Mouse (Mus musculus) cortical plate, adult 2 months (tissue): ENCODE measurements around the gene Gm37240. TPM values are rescaled to one million over a fixed set of nuclear protein-coding genes. Genes with fewer than 3 reads are reported as not detected.

ENCODE experiments used
- H3K27ac ChIP-seq: fragments of 200-500 bp; 2 replicates; pipeline ENCODE4 v1.5.1; 2012; ENCODE audit warnings: low read length, control low read depth, inconsistent platforms; ENCODE audit not compliant: insufficient read depth
- H3K4me1 ChIP-seq: fragments of 200-500 bp; 2 replicates; pipeline ENCODE4 v1.6.1; 2011; ENCODE audit warnings: low read length; ENCODE audit not compliant: control insufficient read depth, insufficient read depth
- H3K4me3 ChIP-seq: fragments of 200-500 bp; 2 replicates; pipeline ENCODE4 v1.5.1; 2011; ENCODE audit warnings: mild to moderate bottlenecking, low read length, control low read depth; ENCODE audit not compliant: insufficient read depth
- CTCF ChIP-seq: fragments of 200-500 bp; IDR thresholded peaks from 2 replicates; pipeline ENCODE4 v1.5.1; 2011; ENCODE audit warnings: mild to moderate bottlenecking, control low read depth, low read length; ENCODE audit not compliant: insufficient read depth; ENCODE audit errors: extremely low read depth
- POLR2A ChIP-seq: fragments of 200-500 bp; IDR thresholded peaks from 2 replicates; pipeline ENCODE4 v1.6.1; 2011; ENCODE audit warnings: mild to moderate bottlenecking, low read length, control low read depth; ENCODE audit not compliant: insufficient read depth; ENCODE audit errors: extremely low read depth
- polyA plus RNA-seq: library from polyadenylated mRNA; depleted of rRNA; stranded (reverse); fragments of >200 nt; gene quantifications from 2 replicates; pipeline ENCODE4 v1.2.3, GENCODE M21; 2012

The Gm37240 gene
- polyA plus RNA-seq, 1 experiment = 0.81 TPM

GRCm38 (mm10) chr3:85655538-85655937 is 231.8 kb downstream of the Gm37240 start:
- no peak for TF ChIP-seq POLR2A
- no peak for TF ChIP-seq CTCF
- no peak overlapping the region for H3K27ac ChIP-seq
- no peak overlapping the region for H3K4me3 ChIP-seq
- peaks cover 6% of the 10 kb centered on the region; the same call in 1 of the 2 replicates for H3K4me1 ChIP-seq

GRCm38 (mm10) chr3:85652727-85653665 is 234.3 kb downstream of the Gm37240 start:
- Histone ChIP-seq H3K4me1 (0 out of 2 replicates have a peak, but pooled peaks cover 3% of the 10 kb centered on the region), H3K27ac (no peak overlapping the region), H3K4me3 (no peak overlapping the region)
- TF ChIP-seq CTCF (no peak), POLR2A (no peak)

GRCm38 (mm10) chr3:85649176-85649575 is 238.1 kb downstream of the Gm37240 start:
- no peak overlapping the region for H3K4me3 ChIP-seq
- no peak overlapping the region for H3K27ac ChIP-seq
- 0 out of 2 replicates have a peak, but pooled peaks cover 3% of the 10 kb centered on the region for H3K4me1 ChIP-seq
- TF ChIP-seq CTCF (no peak), POLR2A (no peak)

DNA sequence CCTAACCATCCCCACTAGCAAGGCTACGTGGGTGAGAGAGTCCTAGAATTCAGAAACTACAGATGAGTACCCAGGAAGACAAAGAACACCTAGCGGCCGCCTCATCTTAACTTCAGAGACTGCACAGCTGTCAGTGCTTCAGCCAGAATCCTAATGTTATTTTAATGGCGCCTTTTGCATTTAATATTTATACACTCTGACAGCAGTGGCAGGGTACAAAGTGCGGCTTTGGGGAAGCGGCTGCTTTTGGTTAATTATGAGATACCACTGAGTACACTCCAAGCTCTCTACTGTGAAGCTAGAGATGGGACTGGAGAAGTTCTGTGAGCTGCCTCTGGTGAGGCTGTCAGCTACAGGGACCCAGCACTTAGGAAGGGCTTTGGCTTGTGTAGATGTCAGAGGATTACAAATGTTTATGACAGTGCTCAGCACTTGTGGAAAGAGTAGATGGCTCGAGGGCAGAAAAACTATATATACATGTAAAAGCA is 241.8 kb downstream of the Gm37240 start:
- Histone ChIP-seq H3K27ac (no peak overlapping the region), H3K4me3 (no peak overlapping the region), H3K4me1 (no peaks in the 10 kb centered on the region)
- TF ChIP-seq CTCF (no peak), POLR2A (no peak)

GRCm38 (mm10) chr3:85644814-85645213 is 242.5 kb downstream of the Gm37240 start:
- Histone ChIP-seq H3K27ac (no peak overlapping the region), H3K4me3 (no peak overlapping the region), H3K4me1 (no peaks in the 10 kb centered on the region)
- TF ChIP-seq CTCF = no peak
- no peak for TF ChIP-seq POLR2A

DNA sequence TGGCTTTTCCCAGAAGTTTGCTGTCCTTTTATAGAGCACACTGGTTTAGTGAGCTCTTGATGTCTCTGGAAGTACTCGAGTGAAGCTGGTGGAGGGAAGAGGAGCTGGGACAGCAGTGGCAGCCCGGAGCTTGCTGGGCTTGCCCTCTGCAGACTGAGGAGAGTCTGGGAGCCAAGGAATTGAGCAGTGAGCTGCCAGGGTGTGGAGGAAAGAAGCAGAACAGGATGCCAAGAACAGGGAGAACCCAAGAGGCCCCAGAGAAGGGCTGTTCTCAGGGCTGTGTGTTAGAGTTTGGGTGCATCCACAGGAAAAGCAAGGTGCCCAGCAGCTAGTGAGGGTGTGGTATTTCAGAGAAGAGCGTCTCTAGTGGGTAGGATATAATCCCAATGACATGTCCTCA is 245.6 kb downstream of the Gm37240 start:
- Histone ChIP-seq H3K4me1 (peaks cover 6% of the 10 kb centered on the region), H3K27ac (no peak overlapping the region), H3K4me3 (no peak overlapping the region)
- TF ChIP-seq CTCF (no peak), POLR2A (no peak)

DNA sequence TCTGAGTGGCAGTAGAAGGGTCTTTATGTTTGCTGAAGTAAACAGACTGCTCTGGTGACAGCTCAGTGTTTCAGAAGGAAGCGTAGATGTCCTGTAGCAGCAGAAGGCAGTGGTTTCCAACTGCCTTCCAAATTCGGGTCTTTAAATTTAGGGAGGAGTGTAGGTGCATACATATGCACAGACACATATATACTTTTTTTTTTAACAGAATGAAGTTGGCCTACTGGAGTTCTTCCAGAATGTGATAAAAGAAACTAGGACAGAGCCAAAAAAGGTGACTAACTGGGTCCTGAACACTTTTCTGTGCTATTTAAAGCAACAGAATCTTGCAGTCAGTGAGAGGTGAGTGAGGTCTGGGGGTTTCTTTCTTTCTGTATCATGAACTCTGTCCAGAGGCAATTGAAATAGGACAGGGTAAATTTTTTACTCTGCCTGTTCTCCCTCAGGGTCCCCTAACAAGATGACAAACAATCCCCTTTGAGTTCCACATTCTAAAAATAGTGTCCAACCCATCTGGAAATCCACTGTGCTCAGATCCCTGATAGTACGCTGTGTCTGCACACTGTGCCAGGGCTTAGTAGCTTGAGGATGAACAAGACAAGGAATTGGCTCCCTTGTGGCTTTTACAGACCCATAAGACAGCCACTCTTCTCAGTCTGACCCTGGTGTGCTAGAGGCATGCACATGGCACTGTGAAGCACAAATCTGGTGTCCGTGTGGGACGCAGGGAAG is 250.4 kb downstream of the Gm37240 start:
- Histone ChIP-seq H3K4me3 (no peak overlapping the region), H3K27ac (peak overlapping the region; percentile 17; the same call in 1 of the 2 replicates), H3K4me1 (peaks cover 8% of the 10 kb centered on the region)
- TF ChIP-seq CTCF = no peak
- TF ChIP-seq POLR2A = no peak

- TF ChIP-seq CTCF (no peak), POLR2A (no peak)
- Histone ChIP-seq H3K27ac (no peak overlapping the region), H3K4me1 (peaks cover 8% of the 10 kb centered on the region), H3K4me3 (no peak overlapping the region)
These were observed 251.7 kb downstream of the Gm37240 start for GRCm38 (mm10) chr3:85635591-85635990.

DNA sequence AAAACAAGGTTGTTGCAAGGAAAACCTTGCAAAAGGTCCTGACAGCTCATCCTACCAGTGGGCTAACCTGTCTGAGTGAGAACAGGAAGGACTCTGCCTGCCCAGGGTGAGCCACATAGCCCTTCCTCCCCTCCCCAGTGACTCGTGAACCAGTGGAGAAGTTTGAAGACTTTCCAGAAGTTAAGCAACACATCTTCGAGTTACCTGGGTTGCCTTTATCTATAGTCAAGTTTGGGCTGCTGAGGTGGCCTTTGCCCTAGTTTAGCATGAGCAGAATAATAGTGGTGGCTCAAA is 252.2 kb downstream of the Gm37240 start:
- H3K4me1 ChIP-seq = peaks cover 10% of the 10 kb centered on the region
- H3K4me3 ChIP-seq = no peak overlapping the region
- H3K27ac ChIP-seq = no peak overlapping the region
- TF ChIP-seq CTCF (no peak), POLR2A (no peak)
